8 mouse cellular contexts compared by ENCODE assay signal in the genomic region with DNA sequence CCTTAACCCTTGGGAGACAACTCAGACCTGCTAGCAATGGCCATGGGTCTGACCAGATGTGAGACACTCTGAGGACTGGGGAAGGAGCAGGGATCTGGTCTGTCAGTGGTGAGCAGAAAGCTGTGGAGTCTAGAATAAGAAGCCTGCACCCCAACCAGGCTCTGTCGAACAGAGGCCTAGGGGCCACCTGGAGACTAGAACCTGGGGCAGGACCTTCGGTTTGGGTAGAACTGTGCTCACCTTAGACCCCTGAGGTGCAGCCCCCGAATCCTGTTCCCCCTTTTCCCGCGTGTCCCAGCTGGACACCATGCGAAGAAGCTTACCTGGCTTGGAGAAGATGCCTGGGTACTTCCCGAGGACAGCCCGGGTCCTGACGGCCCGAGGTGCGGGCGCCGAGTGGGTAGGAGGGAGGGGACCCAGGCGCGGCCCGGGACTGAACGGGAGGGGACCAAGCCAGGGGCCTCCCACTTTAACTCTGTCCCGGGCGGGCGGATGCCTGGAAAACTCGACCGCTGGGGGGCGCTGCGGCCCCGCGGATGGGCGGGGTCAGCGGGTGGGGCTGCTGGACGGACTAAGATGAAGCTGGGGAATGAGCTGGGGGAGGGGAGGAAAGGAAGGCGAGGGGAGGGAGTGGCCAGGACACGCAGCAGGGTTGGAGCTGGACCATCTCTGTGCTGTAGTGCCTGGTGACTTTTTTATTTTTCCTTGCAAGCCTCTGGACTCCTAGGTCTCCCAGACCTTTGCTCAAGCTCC. TPM values are rescaled to one million over a fixed set of nuclear protein-coding genes. Genes with fewer than 3 reads are reported as not detected.
DNase-seq lines count a peak whose midpoint lies in the region; ATAC-seq lines count a peak whose summit lies in the region.

A gene (minus strand): TSS at position 703 of the 753 bp plus-strand sequence.

- H3K4me2 ChIP-seq in hindbrain, embryonic 14.5 days (replicated peaks): peak within 1 kb of the TSS; percentile 61

- under 1% methylated on average over 26 of the region's 31 CpGs for WGBS in hindbrain, embryonic 14.5 days

- H3K9me3 ChIP-seq in hindbrain, embryonic 14.5 days (ENCODE audit: control insufficient read depth, low read length): no peaks in the 10 kb centered on the region

- H3K27ac ChIP-seq in hindbrain, embryonic 14.5 days: no peak within 1 kb of the TSS

- peak; percentile 82 for ATAC-seq in hindbrain, embryonic 14.5 days (ENCODE audit: low FRiP score)

- peak within 1 kb of the TSS; percentile 45 for H3K9ac ChIP-seq in hindbrain, embryonic 14.5 days

- peaks cover 8% of the 10 kb centered on the region for H3K4me1 ChIP-seq in hindbrain, embryonic 14.5 days (replicated peaks; ENCODE audit: control insufficient read depth, insufficient read depth, low read length)

- no peaks in the 10 kb centered on the region for H3K36me3 ChIP-seq in hindbrain, embryonic 14.5 days (replicated peaks; ENCODE audit: control insufficient read depth, insufficient read depth)

- peak within 1 kb of the TSS; percentile 31 for H3K4me3 ChIP-seq in hindbrain, embryonic 14.5 days (replicated peaks; ENCODE audit: low read length)

- peak; percentile 100 for DNase-seq in NIH3T3 (ENCODE audit: low read depth)
- DNase-seq in cerebellum, postnatal 10 days: peak; percentile 95 to 96
- DNase-seq in frontal cortex, postnatal 36 days (ENCODE audit: low spot score in 2 of 2): peak; percentile 68 to 72
- peak; percentile 72 for DNase-seq in hindbrain, embryonic 14.5 days (ENCODE audit: low spot score)
- peak; percentile 60 to 68 for DNase-seq in layer of hippocampus, postnatal 36 days
- DNase-seq in lung, postnatal 25 days (ENCODE audit: low spot score): peak; percentile 91
- DNase-seq in right cerebral cortex, postnatal 14 days: peak; percentile 78
- DNase-seq in yolk sac, embryonic 10.5 days (ENCODE audit: low spot score): peak; percentile 85

- H3K27me3 ChIP-seq in hindbrain, embryonic 14.5 days (ENCODE audit: control insufficient read depth, insufficient read depth, low read length): no peaks in the 10 kb centered on the region

RNA-seq across cellular contexts. Expression of the gene that starts here (rescaled TPM):
- 15.7 and 19.9 TPM in 2 replicates for polyA plus RNA-seq in hindbrain, embryonic 14.5 days (2014; fragmentation: Nextera tagmentation; extraction: Ambion mirVana)
- 1 to 10 TPM; 3.8 to 6.1 TPM for total RNA-seq in layer of hippocampus, postnatal 36 days (2021)
